Mouse (Mus musculus) forebrain, embryonic 14.5 days (tissue): ENCODE results near the gene Olfr1445. TPM values are rescaled to one million over a fixed set of nuclear protein-coding genes. Genes with fewer than 3 reads are reported as not detected.

ENCODE experiments used
- polyA plus RNA-seq: library from polyadenylated mRNA; unstranded; fragments of >200 nt; fragmentation: Nextera tagmentation; extraction: Ambion mirVana; gene quantifications from 2 replicates; pipeline ENCODE4 v1.2.1, GENCODE M21; 2014

The Olfr1445 gene
- polyA plus RNA-seq, 1 experiment from 2014 or later, result not detected

Other genes with a start within 250 kb of the Olfr1445 start
- not detected in 2 replicates for gene Olfr1442, start 213.4 kb upstream of the Olfr1445 start, polyA plus RNA-seq
- not detected in 2 replicates for gene Olfr1443, start 205.7 kb upstream of the Olfr1445 start, polyA plus RNA-seq
- not detected in 2 replicates for gene Keg1, start 188.1 kb upstream of the Olfr1445 start, polyA plus RNA-seq
- gene Cntf, start 118.2 kb upstream of the Olfr1445 start, polyA plus RNA-seq, result 1.2 TPM in 2 replicates
- 7.7 and 8.1 TPM in 2 replicates for gene Zfp91, start 87.7 kb upstream of the Olfr1445 start, polyA plus RNA-seq
- gene Lpxn, start 87.7 kb upstream of the Olfr1445 start, polyA plus RNA-seq, result 1.2 and 1.4 TPM in 2 replicates
- gene Gm5244, start 37.2 kb upstream of the Olfr1445 start, polyA plus RNA-seq, result not detected in 2 replicates
- gene Olfr1444, start 26.6 kb upstream of the Olfr1445 start, polyA plus RNA-seq, result not detected in 2 replicates
- not detected in 2 replicates for gene Olfr1446, start 9.7 kb downstream of the Olfr1445 start, polyA plus RNA-seq
- gene Olfr1447, start 19.9 kb downstream of the Olfr1445 start, polyA plus RNA-seq, result not detected in 2 replicates
- gene Olfr1448, start 40.6 kb downstream of the Olfr1445 start, polyA plus RNA-seq, result not detected in 2 replicates
- not detected in 2 replicates for gene Olfr1449, start 47.0 kb downstream of the Olfr1445 start, polyA plus RNA-seq
- not detected in 2 replicates for gene Olfr1450, start 66.4 kb downstream of the Olfr1445 start, polyA plus RNA-seq
- gene Olfr1451, start 111.2 kb downstream of the Olfr1445 start, polyA plus RNA-seq, result not detected in 2 replicates
- not detected in 2 replicates for gene Olfr1453, start 144.5 kb downstream of the Olfr1445 start, polyA plus RNA-seq
- gene Olfr1454, start 176.8 kb downstream of the Olfr1445 start, polyA plus RNA-seq, result not detected in 2 replicates
- gene Olfr1457, start 214.0 kb downstream of the Olfr1445 start, polyA plus RNA-seq, result not detected in 2 replicates
- not detected in 2 replicates for gene Olfr1458, start 222.9 kb downstream of the Olfr1445 start, polyA plus RNA-seq